Mouse (Mus musculus): ENCODE results near the gene Emb. TPM values are rescaled to one million over a fixed set of nuclear protein-coding genes. Genes with fewer than 3 reads are reported as not detected.

Gene Emb
- total and polyA plus RNA-seq, 3 experiments = 0.43 to 1.7 TPM; not detected in 1

GRCm38 (mm10) chr13:117260704-117261103, 52.4 kb downstream of the Emb start:
- DNase-seq (ENCODE audit: low read depth, low spot score) = no peak
- H3K9me3 ChIP-seq (replicated peaks; ENCODE audit: insufficient read depth, low read length) = no peaks in the 10 kb centered on the region
- TF ChIP-seq GABPA (IDR thresholded peaks at IDR 0.05; ENCODE audit: low read depth, low read length) (no peak), USF1 (IDR thresholded peaks at IDR 0.05; ENCODE audit: low read depth, low read length) (no peak), ZMIZ1 (IDR thresholded peaks at IDR 0.05; ENCODE audit: low read depth, low read length) (no peak), MYC (IDR thresholded peaks at IDR 0.05; ENCODE audit: low read depth, low read length) (no peak), MYB (IDR thresholded peaks at IDR 0.05; ENCODE audit: low read depth, low read length) (no peak), MAZ (IDR thresholded peaks at IDR 0.05; ENCODE audit: low read depth, low read length) (no peak), RAD21 (IDR thresholded peaks at IDR 0.05; ENCODE audit: low read depth, low read length) (no peak), KAT2A (conservative IDR thresholded peaks at IDR 0.05; ENCODE audit: low read depth, low read length) (no peak), POLR2AphosphoS5 (IDR thresholded peaks at IDR 0.05; ENCODE audit: borderline replicate concordance, low read depth, low read length) (no peak), ZKSCAN1 (IDR thresholded peaks at IDR 0.05; ENCODE audit: low read depth, low read length) (no peak), MXI1 (IDR thresholded peaks at IDR 0.05; ENCODE audit: low read depth, low read length) (no peak), ZC3H11A (IDR thresholded peaks at IDR 0.05; ENCODE audit: low read depth, low read length) (no peak), GATA1 (IDR thresholded peaks at IDR 0.05; ENCODE audit: low read depth, low read length) (no peak), USF2 (IDR thresholded peaks at IDR 0.05; ENCODE audit: borderline replicate concordance in 1 of 2, insufficient read depth in 1 of 2, low read depth in 1 of 2, low read length in 2 of 2) (no peak)
- H3K9ac ChIP-seq (ENCODE audit: control insufficient read depth, low read depth, low read length, poor library complexity, severe bottlenecking) = no peak overlapping the region
- H3K79me2 ChIP-seq (ENCODE audit: control insufficient read depth, insufficient read depth, low read length, poor library complexity) = no peaks in the 10 kb centered on the region
- H3K27me3 ChIP-seq (ENCODE audit: control insufficient read depth in 1 of 2, insufficient read depth in 2 of 2, low read length in 2 of 2) = no peaks in the 10 kb centered on the region
- H3K4me3 ChIP-seq (ENCODE audit: control insufficient read depth in 1 of 2, insufficient read depth in 1 of 2, low read depth in 2 of 2, low read length in 2 of 2) = no peak overlapping the region
- no peaks in the 10 kb centered on the region for H3K4me1 ChIP-seq (ENCODE audit: control insufficient read depth in 1 of 2, insufficient read depth in 2 of 2, low read length in 2 of 2)
- H3K27ac ChIP-seq (ENCODE audit: control insufficient read depth, low read depth, low read length) = no peak overlapping the region
- H3K36me3 ChIP-seq (ENCODE audit: control insufficient read depth in 1 of 2, insufficient read depth in 2 of 2, low read length in 2 of 2) = no peaks in the 10 kb centered on the region

DNA sequence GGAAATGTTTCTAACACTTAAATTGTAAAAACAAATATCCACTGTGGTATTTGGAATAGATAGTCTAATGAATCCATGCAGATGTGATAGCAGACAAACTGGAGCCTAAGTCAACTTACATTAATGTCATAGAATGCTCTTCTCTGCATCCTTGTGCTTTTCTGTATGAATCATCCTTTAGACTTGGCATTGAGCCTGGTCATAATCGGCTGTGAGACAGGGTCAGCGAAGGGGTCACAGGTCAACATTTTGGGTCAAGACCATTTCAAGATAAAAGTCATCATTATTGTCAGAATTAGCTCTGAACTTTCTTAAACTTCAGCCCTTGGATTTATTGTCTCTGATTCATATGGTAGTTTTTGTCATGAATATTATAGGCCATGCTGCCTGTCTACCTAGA, 57.8 kb downstream of the Emb start:
- H3K36me3 ChIP-seq (ENCODE audit: control insufficient read depth in 1 of 2, insufficient read depth in 2 of 2, low read length in 2 of 2) = no peaks in the 10 kb centered on the region
- no peaks in the 10 kb centered on the region for H3K27me3 ChIP-seq (ENCODE audit: control insufficient read depth in 1 of 2, insufficient read depth in 2 of 2, low read length in 2 of 2)
- no peak for DNase-seq (ENCODE audit: low read depth, low spot score)
- no peaks in the 10 kb centered on the region for H3K4me1 ChIP-seq (ENCODE audit: control insufficient read depth in 1 of 2, insufficient read depth in 2 of 2, low read length in 2 of 2)
- H3K79me2 ChIP-seq (ENCODE audit: control insufficient read depth, insufficient read depth, low read length, poor library complexity) = no peaks in the 10 kb centered on the region
- TF ChIP-seq ZKSCAN1 (IDR thresholded peaks at IDR 0.05; ENCODE audit: low read depth, low read length) (no peak), POLR2AphosphoS2 (IDR thresholded peaks at IDR 0.05; ENCODE audit: low read length) (no peak), ELF1 (IDR thresholded peaks at IDR 0.05; ENCODE audit: low read depth, low read length) (no peak), POLR2A (IDR thresholded peaks at IDR 0.05; ENCODE audit: control insufficient read depth in 1 of 2, insufficient read depth in 1 of 2, low read depth in 1 of 2, low read length in 2 of 2, poor library complexity in 1 of 2) (no peak), GATA1 (IDR thresholded peaks at IDR 0.05; ENCODE audit: low read depth, low read length) (no peak), MXI1 (IDR thresholded peaks at IDR 0.05; ENCODE audit: low read depth, low read length) (no peak), SIN3A (IDR thresholded peaks at IDR 0.05; ENCODE audit: low read length) (no peak), CHD1 (IDR thresholded peaks at IDR 0.05; ENCODE audit: low read depth, low read length) (no peak), NELFE (IDR thresholded peaks at IDR 0.05; ENCODE audit: low read depth, low read length) (no peak), USF2 (IDR thresholded peaks at IDR 0.05; ENCODE audit: borderline replicate concordance in 1 of 2, insufficient read depth in 1 of 2, low read depth in 1 of 2, low read length in 2 of 2) (no peak), ETS1 (IDR thresholded peaks at IDR 0.05; ENCODE audit: low read depth, low read length) (no peak), NRF1 (IDR thresholded peaks at IDR 0.05; ENCODE audit: insufficient read depth, low read depth, low read length, poor library complexity, severe bottlenecking) (no peak)
- no peak overlapping the region for H3K9ac ChIP-seq (ENCODE audit: control insufficient read depth, low read depth, low read length, poor library complexity, severe bottlenecking)
- H3K4me3 ChIP-seq (ENCODE audit: control insufficient read depth in 1 of 2, insufficient read depth in 1 of 2, low read depth in 2 of 2, low read length in 2 of 2) = no peak overlapping the region
- H3K9me3 ChIP-seq (replicated peaks; ENCODE audit: insufficient read depth, low read length) = no peaks in the 10 kb centered on the region
- H3K27ac ChIP-seq (ENCODE audit: control insufficient read depth, low read depth, low read length) = no peak overlapping the region

All from MEL (cell line).